Mouse (Mus musculus): ENCODE results near the gene Tma16.

Tma16 gene

DNA sequence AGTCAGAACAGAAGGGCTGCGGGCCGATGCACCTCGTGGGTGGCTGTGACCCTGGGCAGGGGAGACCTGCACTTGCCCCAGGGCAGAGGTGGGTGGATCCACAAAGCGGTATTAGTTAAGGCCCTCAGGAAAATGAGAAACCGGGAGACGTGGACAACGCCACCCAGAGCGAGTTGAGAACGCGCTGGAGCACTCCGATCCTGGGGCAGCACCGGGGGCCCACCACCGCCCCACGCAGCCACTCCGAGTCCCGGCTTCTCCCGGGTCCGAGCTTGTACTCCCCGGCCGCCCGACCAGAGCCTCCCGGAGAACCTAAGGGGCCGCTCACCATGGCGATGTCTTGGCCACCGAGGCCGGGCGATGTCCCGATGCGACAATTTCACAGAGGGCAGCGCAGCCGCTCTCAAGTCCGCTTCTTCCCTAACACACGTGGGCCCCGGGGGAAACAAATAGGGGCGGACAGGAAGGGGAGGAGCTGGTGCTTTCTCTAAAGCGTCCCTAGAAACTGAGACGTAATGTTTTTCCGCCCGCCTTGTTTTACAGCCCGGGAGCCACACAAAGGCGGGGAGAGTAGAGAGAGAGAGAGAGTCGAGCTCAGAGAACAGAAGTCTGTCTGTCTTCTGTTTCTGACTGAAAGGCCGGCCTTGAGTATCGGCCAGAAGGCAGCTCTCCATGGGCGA, at the start of gene Tma16:
TSS of gene Tma16 (minus strand) at position 447 of the 680 bp plus-strand sequence.
- peak; percentile 98 for ATAC-seq (ENCODE audit: low TSS enrichment)

- ATAC-seq (ENCODE audit: low TSS enrichment): no peak
Measured at GRCm38 (mm10) chr8:66520576-66520975, 34.2 kb upstream of the Tma16 start.

GRCm38 (mm10) chr8:66519149-66519548, 32.8 kb upstream of the Tma16 start:
- ATAC-seq (ENCODE audit: low TSS enrichment): no peak

DNA sequence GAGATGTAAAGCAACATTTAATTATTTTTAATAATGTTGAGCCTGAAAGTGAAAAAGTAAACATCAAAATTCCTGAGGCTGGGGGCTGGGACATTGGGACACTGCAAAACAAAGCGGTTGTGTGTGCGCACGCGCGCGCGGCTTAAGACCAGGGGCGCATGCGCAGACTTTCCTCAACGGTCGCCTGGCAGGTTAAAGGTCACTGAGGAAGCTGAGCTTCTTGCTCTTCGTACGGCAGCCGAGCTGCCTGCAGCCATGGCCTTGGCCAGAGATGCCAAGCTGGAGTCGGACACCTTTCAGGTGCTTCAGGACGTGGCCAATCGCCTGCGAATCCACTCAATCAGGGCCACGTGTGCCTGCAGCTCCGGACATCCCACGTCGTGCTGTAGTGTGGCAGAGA, 25.2 kb upstream of the Tma16 start, which contains the start of gene Tktl2:
TSS of gene Tktl2 (plus strand) at position 220 of the 400 bp plus-strand sequence.
- ATAC-seq (ENCODE audit: low TSS enrichment): no peak

- no peak for ATAC-seq (ENCODE audit: low TSS enrichment)
Measured at GRCm38 (mm10) chr8:66503381-66503780, 17.1 kb upstream of the Tma16 start.

DNA sequence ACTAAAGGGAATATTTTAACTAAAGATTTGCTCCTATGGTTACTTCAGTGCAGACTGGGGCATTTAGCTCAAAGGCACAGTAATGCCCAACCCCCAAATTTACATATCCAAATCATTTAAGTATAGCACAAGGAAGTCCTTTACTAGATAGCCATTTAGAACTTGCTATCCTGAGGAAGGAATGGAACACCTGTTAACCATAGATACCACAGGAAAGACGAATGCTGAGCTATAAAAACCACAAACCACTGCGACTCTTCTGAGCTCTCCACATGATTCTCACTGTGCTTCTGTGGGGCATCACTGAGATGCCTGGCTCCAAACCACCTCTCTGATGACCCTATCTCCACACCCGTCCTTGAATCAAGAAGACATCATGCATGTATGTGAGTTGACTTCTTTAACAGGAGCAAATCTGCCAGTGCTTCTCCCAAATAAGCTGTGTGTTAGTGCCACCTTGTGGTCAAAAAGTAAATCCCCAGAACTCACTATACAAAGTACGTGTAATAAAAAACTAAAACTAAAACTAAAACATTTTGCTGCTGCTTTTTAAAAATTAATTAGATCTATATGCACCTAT, 10.8 kb upstream of the Tma16 start:
- ATAC-seq (ENCODE audit: low TSS enrichment): peak; percentile 84

DNA sequence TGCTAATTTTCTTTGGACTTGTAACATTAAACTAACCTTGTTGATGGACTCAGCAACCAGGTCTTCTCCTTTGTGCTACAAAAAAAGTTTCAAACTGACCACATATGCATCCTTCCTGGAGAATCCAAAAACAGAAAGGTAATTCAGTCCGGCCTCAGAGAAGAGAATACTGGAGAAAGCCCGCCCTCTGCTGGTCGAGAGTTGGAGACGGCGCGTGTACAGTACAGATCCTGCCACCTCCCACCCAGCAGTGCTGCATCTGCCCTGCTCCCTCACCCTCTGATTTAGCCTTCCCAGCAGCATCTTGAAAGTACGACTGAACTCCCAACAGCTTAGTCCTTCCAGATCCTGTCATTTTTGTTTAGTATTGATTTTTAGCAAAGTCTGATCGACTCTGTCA, 9.4 kb upstream of the Tma16 start:
- ATAC-seq (ENCODE audit: low TSS enrichment): peak; percentile 95

DNA sequence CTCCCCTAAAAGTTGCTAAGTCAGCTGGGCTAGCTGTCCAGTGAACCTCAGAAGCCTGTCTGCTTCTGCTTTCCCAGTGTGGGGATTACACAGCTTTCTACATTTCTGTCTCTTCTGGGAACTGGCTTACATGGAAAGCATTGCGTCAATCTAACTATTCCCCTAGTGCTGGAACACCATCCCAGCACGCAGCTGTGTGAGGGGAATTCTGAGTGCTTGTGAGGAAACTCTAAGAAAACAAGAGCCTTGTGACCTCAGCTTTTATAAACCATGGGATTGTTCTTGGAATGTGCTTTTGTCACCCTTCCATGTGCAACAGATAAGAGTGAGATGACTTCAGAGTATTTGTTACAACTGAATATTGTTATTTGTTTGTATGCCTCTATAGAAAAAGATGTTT, 8.2 kb upstream of the Tma16 start:
- peak; percentile 35 for ATAC-seq (ENCODE audit: low TSS enrichment)

GRCm38 (mm10) chr8:66490624-66491023, 4.3 kb upstream of the Tma16 start:
- no peak for ATAC-seq (ENCODE audit: low TSS enrichment)

- no peak for ATAC-seq (ENCODE audit: low TSS enrichment)
Measured at GRCm38 (mm10) chr8:66488556-66488955, 2.2 kb upstream of the Tma16 start.

DNA sequence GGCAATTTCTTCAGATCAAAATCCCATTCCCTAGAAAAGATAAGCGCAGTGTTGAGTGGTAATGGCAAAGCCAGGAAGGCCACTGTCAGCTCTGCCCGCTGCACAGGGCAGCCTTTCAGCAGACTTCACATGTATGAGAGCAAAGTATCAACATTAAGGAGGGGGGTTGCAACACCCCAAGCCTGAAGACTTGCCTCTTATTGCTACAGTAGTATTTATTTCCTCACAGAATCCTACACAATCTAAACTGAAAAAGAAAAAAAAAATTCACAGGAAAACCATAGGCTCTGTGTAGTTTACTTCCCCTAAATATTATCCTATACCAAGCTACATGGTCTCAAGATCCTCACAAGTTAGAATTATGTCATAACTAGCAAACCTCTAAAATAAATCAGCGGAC, 9.4 kb downstream of the Tma16 start:
- ATAC-seq (ENCODE audit: low TSS enrichment): no peak

DNA sequence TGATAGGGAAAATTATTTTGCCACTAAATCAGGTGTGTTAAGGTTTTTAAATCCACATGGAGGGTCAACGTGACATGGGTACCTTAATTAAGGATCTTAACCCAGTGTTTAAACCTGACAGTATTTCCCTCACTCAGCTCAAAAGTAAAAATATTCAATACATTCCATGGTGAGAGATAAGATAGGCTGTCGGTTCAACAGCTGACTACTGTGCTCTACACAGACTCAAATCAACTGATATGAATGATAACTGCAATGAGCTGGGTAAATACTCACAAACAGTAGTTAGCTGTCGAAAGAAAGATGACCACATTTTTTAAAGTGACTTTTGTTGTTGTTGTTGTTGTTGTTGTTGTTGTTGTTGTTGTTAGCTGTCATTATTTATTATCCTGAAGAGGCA, 16.5 kb downstream of the Tma16 start:
- ATAC-seq (ENCODE audit: low TSS enrichment): no peak

DNA sequence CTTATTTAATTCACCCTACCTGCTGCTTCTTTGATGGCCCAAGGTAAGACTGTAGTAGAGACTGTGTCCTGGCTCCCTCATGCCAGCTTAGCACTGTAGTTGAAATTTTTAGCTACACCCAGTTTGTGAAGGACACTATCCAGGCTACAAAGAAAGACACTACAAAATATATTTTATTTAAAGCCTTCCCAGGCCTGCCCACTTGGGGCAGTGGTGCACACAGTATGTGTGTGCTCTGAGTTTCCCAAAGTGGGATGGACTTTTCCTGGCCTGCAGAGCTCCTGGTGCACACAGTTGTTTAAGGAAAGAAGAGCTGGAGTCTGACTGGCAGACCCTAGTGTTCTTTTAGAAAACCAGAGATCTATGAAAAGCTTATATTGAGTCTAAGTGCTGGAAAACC, 29.3 kb downstream of the Tma16 start:
- ATAC-seq (ENCODE audit: low TSS enrichment): peak; percentile 80; the same call in 1 of the 2 replicates

DNA sequence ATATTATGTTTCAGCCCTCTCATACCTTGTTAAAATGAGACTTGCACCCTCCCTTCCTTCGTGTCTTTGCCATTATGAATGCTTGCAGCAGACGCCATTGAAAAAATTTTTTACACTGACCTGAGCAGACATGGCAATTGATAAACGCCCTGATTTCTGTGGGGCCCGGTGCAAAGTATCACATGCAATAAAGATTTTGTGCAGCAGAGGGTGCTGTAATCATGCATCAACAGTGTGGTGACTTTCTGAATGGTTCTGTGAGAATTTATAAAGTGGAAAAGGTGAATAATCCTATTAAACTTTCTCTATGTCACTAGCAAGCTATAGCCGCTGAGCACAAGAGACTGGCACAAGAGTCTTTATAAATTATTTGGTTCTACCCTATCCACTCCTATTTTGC, 35.6 kb downstream of the Tma16 start:
- ATAC-seq (ENCODE audit: low TSS enrichment): peak; percentile 70; the same call in 1 of the 2 replicates

- ATAC-seq (ENCODE audit: low TSS enrichment): no peak
Measured at GRCm38 (mm10) chr8:66445351-66445750, 41.0 kb downstream of the Tma16 start.

- no peak for ATAC-seq (ENCODE audit: low TSS enrichment)
Measured at GRCm38 (mm10) chr8:66444141-66444540, 42.2 kb downstream of the Tma16 start.

- peak; percentile 66 for ATAC-seq (ENCODE audit: low TSS enrichment)
Measured at GRCm38 (mm10) chr8:66442778-66443177, 43.6 kb downstream of the Tma16 start.

DNA sequence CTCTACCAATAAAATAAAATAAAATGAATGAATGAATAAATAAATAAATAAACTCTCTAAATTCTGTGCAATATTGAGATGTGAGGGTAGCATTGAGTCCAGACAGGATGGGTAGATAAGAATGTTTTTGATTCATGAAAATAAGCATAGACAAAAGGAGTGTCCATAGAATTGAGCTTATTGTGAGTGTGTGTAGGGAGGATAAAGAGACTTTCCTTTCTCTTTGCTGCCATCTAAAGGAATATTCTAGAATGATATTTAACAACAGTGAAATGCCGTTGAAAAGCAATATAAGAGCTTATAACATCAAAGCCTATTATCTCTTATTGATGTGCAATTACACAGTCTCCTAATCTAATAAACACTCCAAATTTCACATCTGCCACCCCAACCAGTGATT, 45.2 kb downstream of the Tma16 start:
- ATAC-seq (ENCODE audit: low TSS enrichment): peak; percentile 74

DNA sequence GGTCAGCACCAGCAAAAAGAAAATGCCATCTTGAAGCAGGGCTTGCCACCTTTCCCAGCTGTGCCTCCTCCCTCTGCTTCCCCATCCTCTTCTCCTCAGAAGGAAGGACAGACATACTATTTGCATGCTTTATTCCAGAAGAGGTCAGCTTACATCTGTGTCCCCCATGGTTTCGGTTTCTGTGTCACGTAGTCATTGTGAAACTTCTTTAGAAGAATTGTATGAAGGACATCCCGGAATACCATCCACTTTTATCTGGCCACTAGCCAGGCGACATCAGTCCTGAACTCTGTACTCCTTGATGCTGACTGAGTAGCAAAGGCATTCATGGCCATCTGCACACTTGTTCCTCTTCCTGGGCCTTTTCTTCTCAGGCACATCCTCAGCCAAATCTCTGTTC, 47.9 kb downstream of the Tma16 start:
- ATAC-seq (ENCODE audit: low TSS enrichment): no peak

GRCm38 (mm10) chr8:66437929-66438328, 48.4 kb downstream of the Tma16 start:
- no peak for ATAC-seq (ENCODE audit: low TSS enrichment)

GRCm38 (mm10) chr8:66436804-66437203, 49.5 kb downstream of the Tma16 start:
- ATAC-seq (ENCODE audit: low TSS enrichment): no peak

- no peak for ATAC-seq (ENCODE audit: low TSS enrichment)
Measured at GRCm38 (mm10) chr8:66433577-66433976, 52.8 kb downstream of the Tma16 start.

DNA sequence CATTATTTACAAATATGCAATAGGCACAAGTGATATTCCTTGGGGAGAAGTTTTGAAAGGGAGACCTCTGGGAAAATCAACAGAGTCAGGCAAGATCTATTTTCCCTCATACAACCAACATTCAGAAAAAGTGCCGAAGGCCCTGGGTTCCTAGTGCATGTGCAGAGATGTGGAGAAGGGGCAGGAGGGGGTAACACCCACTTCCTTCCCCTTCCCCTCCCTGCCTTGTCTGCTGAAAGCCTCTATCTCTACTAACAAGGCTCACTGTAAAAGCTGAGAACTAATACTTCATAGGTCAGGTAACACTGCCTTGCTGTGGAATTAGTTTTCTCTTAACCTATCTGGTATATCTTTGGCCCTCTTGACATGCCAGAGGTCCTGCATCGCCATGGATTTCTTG, 55.7 kb downstream of the Tma16 start:
- no peak for ATAC-seq (ENCODE audit: low TSS enrichment)

Measured in frontal cortex, adult (tissue).